Mouse (Mus musculus) C2C12 (cell line): ENCODE measurements around the gene Enox1. TPM values are rescaled to one million over a fixed set of nuclear protein-coding genes. Genes with fewer than 3 reads are reported as not detected.

Experiments used
- H3K27me3 ChIP-seq: one replicate; pipeline ENCODE4 v1.6.1; 2011; ENCODE audit not compliant: control insufficient read depth, insufficient read depth, insufficient read length
- H3K36me3 ChIP-seq: one replicate; pipeline ENCODE4 v1.6.1; 2011; ENCODE audit not compliant: control insufficient read depth, insufficient read depth
- H3K4me3 ChIP-seq: one replicate; pipeline ENCODE4 v1.5.1; 2011; ENCODE audit warnings: mild to moderate bottlenecking, control low read depth; ENCODE audit not compliant: poor library complexity, insufficient read depth, severe bottlenecking
- H3K79me2 ChIP-seq: one replicate; pipeline ENCODE4 v1.6.1; 2011; ENCODE audit not compliant: control insufficient read depth, insufficient read depth
- H3K79me3 ChIP-seq: one replicate; pipeline ENCODE4 v1.6.1; 2011; ENCODE audit warnings: low read depth, control low read depth
- H3ac ChIP-seq: one replicate; pipeline ENCODE3; 2011; ENCODE audit warnings: low read depth; ENCODE audit not compliant: control insufficient read depth, insufficient read length
- CEBPB ChIP-seq: IDR thresholded peaks from one replicate; pipeline ENCODE4 v1.6.1; 2011; ENCODE audit warnings: low read depth, mild to moderate bottlenecking, control low read depth, moderate library complexity
- CTCF ChIP-seq: IDR thresholded peaks from one replicate; pipeline ENCODE4 v1.5.1; 2011; ENCODE audit not compliant: control insufficient read depth, insufficient read depth, insufficient read length
- FOSL1 ChIP-seq: IDR thresholded peaks from one replicate; pipeline ENCODE4 v1.8.0; 2011; ENCODE audit warnings: mild to moderate bottlenecking, low read length; ENCODE audit not compliant: poor library complexity, insufficient read depth, severe bottlenecking
- MAX ChIP-seq: IDR thresholded peaks from one replicate; pipeline ENCODE4 v1.6.1; 2011; ENCODE audit warnings: mild to moderate bottlenecking, control low read depth
- MYOD1 ChIP-seq: IDR thresholded peaks from one replicate; pipeline ENCODE4 v1.6.1; 2011; ENCODE audit warnings: low read depth; ENCODE audit not compliant: control insufficient read depth, insufficient read length
- MYOG ChIP-seq: IDR thresholded peaks from one replicate; pipeline ENCODE4 v1.6.1; 2011; ENCODE audit not compliant: control insufficient read depth, insufficient read length; ENCODE audit errors: extremely low read depth
- USF1 ChIP-seq: IDR thresholded peaks from one replicate; pipeline ENCODE4 v1.6.1; 2011; ENCODE audit warnings: low read depth, mild to moderate bottlenecking, control low read depth, moderate library complexity
- polyA plus RNA-seq: library from polyadenylated mRNA; unstranded; fragments of >200 nt; fragmentation: generic; extraction: Trizol; gene quantifications from one replicate; pipeline ENCODE4 v1.2.1, GENCODE M21; 2012; ENCODE audit warnings: missing spikeins

Enox1 gene
- polyA plus RNA-seq, 1 experiment: 0.75 TPM

GRCm38 (mm10) chr14:77239360-77239759, 82.8 kb downstream of the Enox1 start:
- Histone ChIP-seq H3K4me3 (no peak overlapping the region), H3K36me3 (no peaks in the 10 kb centered on the region), H3K79me2 (no peaks in the 10 kb centered on the region), H3ac (no peak overlapping the region), H3K79me3 (no peaks in the 10 kb centered on the region), H3K27me3 (no peaks in the 10 kb centered on the region)
- TF ChIP-seq FOSL1 (no peak), MAX (no peak), MYOD1 (no peak), CEBPB (no peak), MYOG (no peak), USF1 (no peak), CTCF (no peak)

GRCm38 (mm10) chr14:77246977-77247376, 90.4 kb downstream of the Enox1 start:
- H3ac ChIP-seq: no peak overlapping the region
- H3K79me3 ChIP-seq: no peaks in the 10 kb centered on the region
- no peaks in the 10 kb centered on the region for H3K79me2 ChIP-seq
- H3K4me3 ChIP-seq: no peak overlapping the region
- H3K36me3 ChIP-seq: no peaks in the 10 kb centered on the region
- no peak for TF ChIP-seq USF1
- no peaks in the 10 kb centered on the region for H3K27me3 ChIP-seq

GRCm38 (mm10) chr14:77248426-77248825, 91.9 kb downstream of the Enox1 start:
- no peaks in the 10 kb centered on the region for H3K79me3 ChIP-seq
- H3K27me3 ChIP-seq: no peaks in the 10 kb centered on the region
- H3K4me3 ChIP-seq: no peak overlapping the region
- H3K36me3 ChIP-seq: no peaks in the 10 kb centered on the region
- no peak overlapping the region for H3ac ChIP-seq
- TF ChIP-seq MYOD1 (no peak), CEBPB (no peak), CTCF (no peak), USF1 (no peak), FOSL1 (no peak), MYOG (no peak), MAX (no peak)
- no peaks in the 10 kb centered on the region for H3K79me2 ChIP-seq

GRCm38 (mm10) chr14:77248946-77249345, 92.4 kb downstream of the Enox1 start:
- Histone ChIP-seq H3K27me3 (no peaks in the 10 kb centered on the region), H3K79me2 (no peaks in the 10 kb centered on the region), H3K79me3 (no peaks in the 10 kb centered on the region), H3K4me3 (no peak overlapping the region), H3K36me3 (no peaks in the 10 kb centered on the region), H3ac (no peak overlapping the region)
- TF ChIP-seq USF1: no peak
- no peak for TF ChIP-seq CEBPB
- TF ChIP-seq FOSL1: no peak
- no peak for TF ChIP-seq CTCF
- TF ChIP-seq MYOG: no peak
- no peak for TF ChIP-seq MYOD1
- TF ChIP-seq MAX: no peak

GRCm38 (mm10) chr14:77250652-77251238, 94.2 kb downstream of the Enox1 start:
- Histone ChIP-seq H3K36me3 (no peaks in the 10 kb centered on the region), H3K79me3 (no peaks in the 10 kb centered on the region), H3K27me3 (no peaks in the 10 kb centered on the region), H3K79me2 (no peaks in the 10 kb centered on the region), H3K4me3 (no peak overlapping the region), H3ac (no peak overlapping the region)
- TF ChIP-seq MYOG (no peak), USF1 (no peak), CTCF (no peak), CEBPB (no peak), MAX (no peak)

GRCm38 (mm10) chr14:77255201-77255600, 98.6 kb downstream of the Enox1 start:
- no peak overlapping the region for H3K4me3 ChIP-seq
- H3K79me3 ChIP-seq: no peaks in the 10 kb centered on the region
- no peak for TF ChIP-seq FOSL1
- TF ChIP-seq MYOG: no peak
- TF ChIP-seq USF1: no peak
- no peak for TF ChIP-seq MYOD1
- no peak for TF ChIP-seq CEBPB
- TF ChIP-seq MAX: no peak
- no peak for TF ChIP-seq CTCF
- H3K27me3 ChIP-seq: no peaks in the 10 kb centered on the region
- no peaks in the 10 kb centered on the region for H3K36me3 ChIP-seq
- no peaks in the 10 kb centered on the region for H3K79me2 ChIP-seq
- no peak overlapping the region for H3ac ChIP-seq
